ENCODE assay signal across 8 mouse cellular contexts in genomic region chr8:83698291-83698660, GRCm38 (mm10). TPM values are rescaled to one million over a fixed set of nuclear protein-coding genes. Genes with fewer than 3 reads are reported as not detected.
DNase-seq lines count a peak whose midpoint lies in the region; ATAC-seq and TF ChIP-seq lines count a peak whose summit lies in the region.

No protein-coding gene starts in this region.

- 4% methylated on average over 15 of the region's 15 CpGs for WGBS in lung, embryonic 14.5 days
- 3% methylated on average over 15 of the region's 15 CpGs for WGBS in neural tube, embryonic 14.5 days

- TF ChIP-seq CTCF in G1E (IDR thresholded peaks at IDR 0.05; ENCODE audit: low read depth, low read length): no peak
- TF ChIP-seq CTCF in lung, embryonic 14.5 days (IDR thresholded peaks at IDR 0.05; ENCODE audit: low read depth): no peak

- peaks cover 72% of the 10 kb centered on the region for H3K4me1 ChIP-seq in G1E (ENCODE audit: insufficient read depth, low read depth, low read length)
- H3K4me1 ChIP-seq in lung, embryonic 14.5 days (ENCODE audit: insufficient read depth): peaks cover 11% of the 10 kb centered on the region; the same call in 1 of the 2 replicates
- peaks cover 17% of the 10 kb centered on the region for H3K4me1 ChIP-seq in neural tube, embryonic 14.5 days (ENCODE audit: control insufficient read depth, insufficient read depth, low read length)

- 0 out of 2 replicates have a peak, but pooled peaks have one; percentile 42 for ATAC-seq in G1E (ENCODE audit: extremely low read depth, insufficient number of reproducible peaks, low FRiP score, poor library complexity, severe bottlenecking)
- peak; percentile 66 for ATAC-seq in granulocyte monocyte progenitor cell, adult 5-6 weeks (replicated peaks; ENCODE audit: poor library complexity, severe bottlenecking)
- ATAC-seq in lung, embryonic 14.5 days (ENCODE audit: insufficient read depth): peak; percentile 3
- peak; percentile 23; the same call in 1 of the 2 replicates for ATAC-seq in neural tube, embryonic 14.5 days (ENCODE audit: low read depth)

- peak overlapping the region; percentile 87 for H3K27ac ChIP-seq in lung, embryonic 14.5 days (ENCODE audit: low read depth)
- H3K27ac ChIP-seq in neural tube, embryonic 14.5 days (ENCODE audit: low read depth, low read length): peak overlapping the region; percentile 22; the same call in 1 of the 2 replicates

- peaks cover 46% of the 10 kb centered on the region for H3K36me3 ChIP-seq in G1E (replicated peaks)
- H3K36me3 ChIP-seq in lung, embryonic 14.5 days (ENCODE audit: insufficient read depth): no peaks in the 10 kb centered on the region
- H3K36me3 ChIP-seq in neural tube, embryonic 14.5 days (ENCODE audit: control insufficient read depth, insufficient read depth, low read length): no peaks in the 10 kb centered on the region

- DNase-seq in A20 (ENCODE audit: low read depth, low spot score) (peak; percentile 91), G1E (ENCODE audit: low spot score) (peak; percentile 77)
- peak; percentile 77 for DNase-seq in cerebellum, adult 9-11 months
- DNase-seq in kidney, adult 18-20 months: peak; percentile 64
- peak; percentile 37 for DNase-seq in lung, embryonic 14.5 days
- DNase-seq in urinary bladder, postnatal 36 days (ENCODE audit: low spot score in 2 of 2): peak; percentile 42 to 43

- no peaks in the 10 kb centered on the region for H3K27me3 ChIP-seq in G1E (ENCODE audit: insufficient read depth, low read length)
- no peaks in the 10 kb centered on the region for H3K27me3 ChIP-seq in lung, embryonic 14.5 days (ENCODE audit: insufficient read depth, low read length)
- H3K27me3 ChIP-seq in neural tube, embryonic 14.5 days (ENCODE audit: control insufficient read depth, insufficient read depth, low read length): no peaks in the 10 kb centered on the region

- H3K4me2 ChIP-seq in lung, embryonic 14.5 days: peak overlapping the region; percentile 98
- H3K4me2 ChIP-seq in neural tube, embryonic 14.5 days (ENCODE audit: low read depth, low read length): peak overlapping the region; percentile 86

- H3K9ac ChIP-seq in lung, embryonic 14.5 days: peak overlapping the region; percentile 92
- peak overlapping the region; percentile 95 for H3K9ac ChIP-seq in neural tube, embryonic 14.5 days (replicated peaks; ENCODE audit: low read depth, low read length)

- H3K4me3 ChIP-seq in G1E (ENCODE audit: low read depth, low read length): peak overlapping the region; percentile 92
- peak overlapping the region; percentile 87 for H3K4me3 ChIP-seq in lung, embryonic 14.5 days (ENCODE audit: low read depth, low read length)
- peak overlapping the region; percentile 91 for H3K4me3 ChIP-seq in neural tube, embryonic 14.5 days (ENCODE audit: low read depth, low read length)

- H3K9me3 ChIP-seq in G1E (replicated peaks): peaks cover 3% of the 10 kb centered on the region; the same call in 1 of the 2 replicates
- no peaks in the 10 kb centered on the region; the same call in 1 of the 2 replicates for H3K9me3 ChIP-seq in lung, embryonic 14.5 days (ENCODE audit: low read depth, low read length)
- no peaks in the 10 kb centered on the region for H3K9me3 ChIP-seq in neural tube, embryonic 14.5 days (ENCODE audit: control insufficient read depth, low read length)

RNA-seq across cellular contexts. Expression of gene Pkn1, which starts 0.7 kb away (rescaled TPM):
- total RNA-seq in G1E (2014; fragmentation: Nextera tagmentation): 104 and 109 TPM in 2 replicates
- total RNA-seq in G1E (2017): 89.4 and 116 TPM in 2 replicates
- 150 and 153 TPM in 2 replicates for polyA plus RNA-seq in G1E (2012)
- 40.0 and 66.0 TPM in 2 replicates for total RNA-seq in granulocyte monocyte progenitor cell, adult 5-6 weeks (2014; fragmentation: Nextera tagmentation)
- 54.5 and 65.6 TPM in 2 replicates for total RNA-seq in granulocyte monocyte progenitor cell, adult 5-6 weeks (2017)
- polyA plus RNA-seq in lung, embryonic 14.5 days (2014; fragmentation: Nextera tagmentation; extraction: Ambion mirVana): 35.8 and 37.7 TPM in 2 replicates
- polyA plus RNA-seq in neural tube, embryonic 14.5 days (2014; fragmentation: Nextera tagmentation; extraction: Ambion mirVana): 25.1 and 27.7 TPM in 2 replicates

RNA-seq across cellular contexts. Expression of gene Ddx39, which starts 16.7 kb away (rescaled TPM):
- total RNA-seq in G1E (2014; fragmentation: Nextera tagmentation) (101 and 141 TPM in 2 replicates), G1E (2017) (226 and 266 TPM in 2 replicates)
- 58.0 and 77.5 TPM in 2 replicates for polyA plus RNA-seq in G1E (2012)
- total RNA-seq in granulocyte monocyte progenitor cell, adult 5-6 weeks (2014; fragmentation: Nextera tagmentation): 115 and 123 TPM in 2 replicates
- 123 and 124 TPM in 2 replicates for total RNA-seq in granulocyte monocyte progenitor cell, adult 5-6 weeks (2017)
- polyA plus RNA-seq in lung, embryonic 14.5 days (2014; fragmentation: Nextera tagmentation; extraction: Ambion mirVana): 184 and 199 TPM in 2 replicates
- polyA plus RNA-seq in neural tube, embryonic 14.5 days (2014; fragmentation: Nextera tagmentation; extraction: Ambion mirVana): 82.6 and 83.3 TPM in 2 replicates

RNA-seq across cellular contexts. Expression of gene Ptger1, which starts 31.8 kb away (rescaled TPM):
- total RNA-seq in G1E (2014; fragmentation: Nextera tagmentation) (1.1 TPM in 1 of 2 replicates, not detected in the other), G1E (2017) (1.6 and 1.8 TPM in 2 replicates)
- polyA plus RNA-seq in G1E (2012): 0.23 and 0.38 TPM in 2 replicates
- total RNA-seq in granulocyte monocyte progenitor cell, adult 5-6 weeks (2014; fragmentation: Nextera tagmentation): not detected in 2 replicates
- total RNA-seq in granulocyte monocyte progenitor cell, adult 5-6 weeks (2017): 0.46 and 0.78 TPM in 2 replicates
- 0.89 and 0.95 TPM in 2 replicates for polyA plus RNA-seq in lung, embryonic 14.5 days (2014; fragmentation: Nextera tagmentation; extraction: Ambion mirVana)
- 0.71 and 1.4 TPM in 2 replicates for polyA plus RNA-seq in neural tube, embryonic 14.5 days (2014; fragmentation: Nextera tagmentation; extraction: Ambion mirVana)

RNA-seq across cellular contexts. Expression of gene Adgre5, which starts 42.9 kb away (rescaled TPM):
- total RNA-seq in G1E (2014; fragmentation: Nextera tagmentation): 223 and 228 TPM in 2 replicates
- 405 and 468 TPM in 2 replicates for total RNA-seq in G1E (2017)
- 69.3 and 92.9 TPM in 2 replicates for polyA plus RNA-seq in G1E (2012)
- 21.4 and 25.7 TPM in 2 replicates for total RNA-seq in granulocyte monocyte progenitor cell, adult 5-6 weeks (2014; fragmentation: Nextera tagmentation)
- total RNA-seq in granulocyte monocyte progenitor cell, adult 5-6 weeks (2017): 21.7 and 27.2 TPM in 2 replicates
- polyA plus RNA-seq in lung, embryonic 14.5 days (2014; fragmentation: Nextera tagmentation; extraction: Ambion mirVana): 56.9 and 57.0 TPM in 2 replicates
- 8.8 and 13.5 TPM in 2 replicates for polyA plus RNA-seq in neural tube, embryonic 14.5 days (2014; fragmentation: Nextera tagmentation; extraction: Ambion mirVana)

RNA-seq across cellular contexts. Expression of gene Gipc1, which starts 45.8 kb away (rescaled TPM):
- 27.7 and 37.7 TPM in 2 replicates for total RNA-seq in G1E (2014; fragmentation: Nextera tagmentation)
- 25.3 and 27.7 TPM in 2 replicates for total RNA-seq in G1E (2017)
- polyA plus RNA-seq in G1E (2012): 65.3 and 78.0 TPM in 2 replicates
- 26.7 and 35.0 TPM in 2 replicates for total RNA-seq in granulocyte monocyte progenitor cell, adult 5-6 weeks (2014; fragmentation: Nextera tagmentation)
- total RNA-seq in granulocyte monocyte progenitor cell, adult 5-6 weeks (2017): 19.0 and 19.3 TPM in 2 replicates
- polyA plus RNA-seq in lung, embryonic 14.5 days (2014; fragmentation: Nextera tagmentation; extraction: Ambion mirVana): 170 and 175 TPM in 2 replicates
- polyA plus RNA-seq in neural tube, embryonic 14.5 days (2014; fragmentation: Nextera tagmentation; extraction: Ambion mirVana): 90.2 and 104 TPM in 2 replicates

Comparison
In these comparisons a context has a peak if more than half of its experiments do, and no peak if none do; other contexts are left out.
1. Peak in every context shown above with its lines: DNase-seq, ATAC-seq, H3K4me3 ChIP-seq and H3K27ac ChIP-seq.
2. DNase-seq: peak in every context shown above with its lines; median percentile 91 in A20; 77 in G1E; 77 in cerebellum, adult 9-11 months; 64 in kidney, adult 18-20 months; 42 in urinary bladder, postnatal 36 days; 37 in lung, embryonic 14.5 days.
3. ATAC-seq: peak in every context shown above with its lines; median percentile 66 in granulocyte monocyte progenitor cell, adult 5-6 weeks; 42 in G1E; 23 in neural tube, embryonic 14.5 days; 3 in lung, embryonic 14.5 days.